Mouse (Mus musculus): ENCODE measurements around the gene Col8a1.

Gene Col8a1

DNA sequence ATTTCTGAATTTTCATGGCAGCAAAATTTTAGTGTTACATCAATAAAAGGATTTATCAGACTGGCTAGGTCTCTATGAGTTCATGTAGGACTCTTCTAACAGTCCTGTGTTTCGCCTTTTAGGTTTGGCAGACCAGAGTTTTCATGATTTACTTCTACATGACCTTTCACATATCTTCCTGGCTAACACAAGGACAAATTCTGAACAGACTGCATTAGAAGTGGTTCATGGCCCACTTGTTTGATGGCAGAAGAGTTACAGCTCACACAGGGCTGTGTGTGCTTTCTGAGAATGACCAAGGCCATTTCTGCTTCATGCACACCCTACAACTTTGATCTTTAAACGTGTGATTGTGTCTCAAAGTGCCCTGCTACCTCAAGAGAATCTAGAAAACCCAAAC lies 82.3 kb downstream of the Col8a1 start:
- no peak for DNase-seq (ENCODE audit: low read depth, low spot score)

GRCm38 (mm10) chr16:57671637-57672036 lies 82.9 kb downstream of the Col8a1 start:
- no peak for DNase-seq (ENCODE audit: low read depth, low spot score)

GRCm38 (mm10) chr16:57669348-57669747 lies 85.2 kb downstream of the Col8a1 start:
- peak; percentile 35 for DNase-seq (ENCODE audit: low read depth, low spot score)

DNA sequence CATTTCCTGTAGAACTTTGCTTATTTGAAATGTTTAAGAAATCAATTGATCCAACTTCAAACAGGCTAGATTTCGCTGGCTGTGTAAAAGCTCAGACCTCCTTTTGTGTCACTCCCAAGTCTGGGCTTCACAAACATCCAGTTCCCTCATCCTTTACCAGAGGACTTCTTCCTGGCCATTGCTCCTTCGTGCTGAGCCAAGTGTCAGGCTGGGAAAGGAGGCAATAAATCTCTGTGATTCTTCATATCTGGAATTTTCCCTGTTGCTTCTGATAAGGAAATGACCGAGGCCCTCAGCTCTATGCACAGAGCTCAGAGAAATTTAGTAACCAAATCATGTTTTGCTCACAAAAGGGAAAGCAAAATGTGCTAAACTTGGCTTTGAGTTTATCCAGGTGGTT lies 91.9 kb downstream of the Col8a1 start:
- no peak for DNase-seq (ENCODE audit: low read depth, low spot score)

DNA sequence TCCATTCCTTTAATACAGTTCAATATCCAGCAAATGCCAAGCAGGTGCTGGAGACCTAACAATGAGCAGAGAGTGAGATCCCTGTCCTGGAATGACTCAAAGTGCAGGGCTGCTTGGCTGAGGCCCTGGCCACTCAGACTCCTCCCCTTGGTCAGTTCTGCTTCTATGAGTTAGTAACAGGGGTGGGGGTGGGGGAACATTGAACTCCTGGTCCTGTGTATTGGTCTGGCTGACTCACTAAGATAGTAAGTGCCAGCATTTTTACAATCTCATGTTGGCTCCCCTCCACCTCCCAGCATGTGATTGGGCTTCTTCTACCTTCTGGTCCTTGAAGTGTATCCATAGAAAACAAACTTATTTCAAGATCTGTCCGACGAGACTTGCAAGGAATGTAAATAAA lies 104.6 kb downstream of the Col8a1 start:
- no peak for DNase-seq (ENCODE audit: low read depth, low spot score)

DNA sequence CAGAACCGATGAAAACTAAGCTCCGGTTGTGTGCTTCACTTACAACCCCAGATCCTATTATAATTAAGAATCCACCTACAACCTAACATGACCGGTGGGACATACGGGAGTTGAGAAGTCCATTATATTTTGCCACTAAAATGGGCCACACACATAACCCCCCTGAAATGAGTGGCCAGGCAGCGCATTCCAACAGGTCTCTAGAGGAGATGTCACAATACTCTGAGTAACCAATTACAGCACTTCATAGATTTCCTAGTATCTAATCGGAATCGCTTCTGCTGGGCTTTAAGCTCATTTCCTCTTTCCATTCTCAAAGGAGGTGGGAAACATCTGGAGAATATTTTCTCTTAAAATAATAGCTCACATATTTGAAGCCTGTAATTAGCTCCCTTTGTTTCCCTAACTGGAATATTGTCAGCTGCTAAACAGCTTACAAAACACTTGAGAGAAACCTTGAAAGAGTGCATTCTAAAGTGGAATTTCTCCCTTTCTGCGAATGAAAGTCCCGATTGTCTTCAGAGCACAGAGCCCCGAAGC lies 113.1 kb downstream of the Col8a1 start:
- no peak for DNase-seq (ENCODE audit: low read depth, low spot score)

- DNase-seq (ENCODE audit: low read depth, low spot score) = no peak
These were observed 119.8 kb downstream of the Col8a1 start for GRCm38 (mm10) chr16:57634766-57635165.

- peak; percentile 76 for DNase-seq (ENCODE audit: low read depth, low spot score)
These were observed 120.3 kb downstream of the Col8a1 start for GRCm38 (mm10) chr16:57634191-57634590.

DNA sequence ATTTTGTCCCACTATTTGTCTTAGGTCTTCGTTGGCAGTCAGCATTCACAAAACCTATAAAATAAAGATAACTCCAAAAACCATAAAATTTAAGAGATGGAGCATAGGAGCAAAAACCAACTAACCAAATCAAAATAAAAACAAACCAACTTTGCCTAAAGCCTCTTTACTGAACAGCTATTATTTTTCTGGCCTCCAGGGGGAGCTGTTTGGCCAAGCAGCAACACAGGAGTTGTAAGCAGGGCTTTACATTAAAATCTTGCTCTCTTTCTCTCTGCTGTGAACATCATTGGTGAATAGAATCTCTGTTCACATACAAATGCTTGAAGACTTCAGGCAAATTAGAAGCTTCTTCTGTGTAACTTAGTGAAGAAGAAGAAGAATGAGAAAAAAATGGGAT lies 142.8 kb downstream of the Col8a1 start:
- peak; percentile 79 for DNase-seq (ENCODE audit: low read depth, low spot score)

DNA sequence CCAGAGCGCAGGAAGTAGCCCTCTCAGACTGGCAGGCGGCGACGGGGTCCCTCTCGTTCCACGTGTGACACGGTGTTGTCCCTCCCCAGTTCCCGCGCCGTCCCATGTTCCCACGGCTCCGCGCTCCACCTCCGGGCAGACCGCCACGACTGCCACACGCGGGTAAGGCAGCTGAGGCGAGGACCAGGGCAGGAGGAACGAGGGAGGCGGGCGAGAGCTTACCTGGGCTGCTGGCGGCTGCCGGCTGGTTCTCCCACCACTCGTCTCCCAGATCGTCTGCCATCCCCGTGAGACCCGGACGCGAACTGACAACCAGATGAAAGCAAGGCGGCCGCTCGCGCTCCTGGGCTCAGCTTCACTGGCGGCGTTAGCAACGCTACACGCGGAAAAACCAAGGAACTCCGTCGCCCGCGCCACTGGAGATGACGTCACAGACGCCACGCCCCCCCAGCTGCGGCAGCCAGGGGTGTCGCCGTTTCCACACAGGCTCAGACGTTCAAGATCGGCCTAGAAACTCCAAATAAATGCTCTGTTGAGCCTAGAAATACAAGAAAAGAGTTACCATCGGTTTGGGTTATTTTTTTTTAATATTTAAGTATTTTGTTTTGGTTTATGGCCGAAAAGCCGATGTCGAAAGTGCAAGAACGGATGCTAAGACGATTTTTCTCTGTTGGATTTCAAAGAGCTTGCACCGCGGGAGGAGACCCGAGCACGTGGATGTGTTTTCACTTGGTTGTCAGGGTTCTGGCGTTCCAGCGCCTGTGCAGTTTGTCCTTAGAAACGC lies 147.9 kb downstream of the Col8a1 start, which contains the start of gene Cmss1:
Gene Cmss1, minus strand, starts transcription at position 421 of the 784 bp plus-strand sequence.
- peak; percentile 95 for DNase-seq (ENCODE audit: low read depth, low spot score)

DNA sequence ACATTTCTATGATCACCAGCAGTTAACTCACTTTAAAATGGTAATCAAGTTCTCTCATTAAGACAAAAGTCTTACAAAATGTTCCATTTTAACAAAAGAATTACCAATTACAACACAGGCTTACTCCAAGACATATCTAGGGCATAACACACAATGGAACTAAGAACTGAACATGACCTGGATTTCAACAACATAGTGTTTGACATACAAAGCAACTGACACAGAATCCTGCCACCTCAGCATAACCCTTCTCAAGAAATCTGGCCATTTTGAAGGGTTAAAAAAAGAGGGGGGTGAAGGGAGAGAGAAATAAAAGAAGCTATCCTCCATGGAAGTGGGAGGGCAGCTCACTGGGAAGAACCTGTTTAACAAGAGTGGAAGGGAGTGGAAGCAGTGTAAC lies 153.5 kb downstream of the Col8a1 start:
- no peak for DNase-seq (ENCODE audit: low read depth, low spot score)

DNA sequence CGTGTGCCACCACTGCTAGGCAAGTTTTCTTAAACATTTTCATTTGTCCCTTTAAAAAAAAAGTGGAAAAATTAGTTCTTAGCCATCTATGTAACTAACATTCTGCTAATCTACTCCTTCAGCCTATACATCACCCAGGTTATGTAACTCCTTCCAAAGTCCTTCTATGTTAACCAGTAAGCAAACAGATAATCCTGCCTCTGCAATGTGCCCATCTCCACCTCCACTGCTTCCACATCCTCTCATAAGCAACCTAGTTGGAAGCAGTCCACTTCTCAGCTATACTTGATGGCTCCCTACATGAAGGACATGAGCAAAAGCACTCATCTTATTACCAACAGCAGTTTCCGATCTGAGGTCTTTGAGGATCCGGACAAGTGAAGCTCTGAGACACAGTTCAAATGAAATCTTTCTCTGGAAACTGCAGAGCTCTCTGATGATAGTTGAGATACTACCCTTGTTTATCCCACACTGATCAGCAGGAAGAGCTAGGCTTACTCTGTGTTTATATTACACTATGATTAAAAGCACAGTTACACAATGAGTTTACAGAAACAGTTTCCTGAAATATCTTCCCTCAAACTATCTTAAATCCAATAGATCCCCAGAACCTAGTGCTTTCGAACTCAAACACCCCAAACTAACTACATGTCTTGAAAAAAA lies 157.1 kb downstream of the Col8a1 start:
- no peak for DNase-seq (ENCODE audit: low read depth, low spot score)

DNA sequence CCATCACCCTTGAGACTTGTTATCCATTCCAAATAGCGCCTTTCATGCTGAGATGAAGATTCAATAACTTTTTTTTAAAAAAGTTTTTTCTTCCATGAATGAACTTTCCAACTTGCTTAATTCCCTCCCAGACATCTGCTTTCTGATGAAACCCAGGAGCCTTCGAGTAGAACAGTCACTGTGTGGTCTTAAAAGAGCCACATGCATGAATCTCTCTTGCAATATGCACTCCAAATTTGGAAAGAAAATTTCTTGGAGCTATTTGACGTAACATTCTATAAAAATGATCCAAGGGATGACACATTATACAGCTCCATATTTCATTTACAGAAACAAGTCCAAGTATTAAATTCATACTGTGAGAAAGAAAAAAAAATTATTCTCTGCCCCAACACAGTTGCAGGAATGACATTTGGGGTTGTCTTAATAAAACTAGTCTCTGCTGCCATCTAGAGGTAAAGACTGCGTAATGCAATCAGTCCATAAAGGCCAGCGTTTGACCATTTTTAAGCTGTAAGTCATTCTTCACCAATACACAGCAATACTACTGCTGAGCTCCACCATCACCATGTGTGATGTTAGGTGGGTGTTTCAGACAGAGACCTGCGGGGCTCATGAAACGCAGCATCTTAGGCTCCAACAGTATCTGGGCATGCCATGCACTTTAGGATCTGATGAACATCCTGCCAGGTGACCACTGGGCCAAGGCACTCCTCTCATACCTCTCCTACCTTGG lies 160.9 kb downstream of the Col8a1 start:
- DNase-seq (ENCODE audit: low read depth, low spot score) = peak; percentile 77

DNA sequence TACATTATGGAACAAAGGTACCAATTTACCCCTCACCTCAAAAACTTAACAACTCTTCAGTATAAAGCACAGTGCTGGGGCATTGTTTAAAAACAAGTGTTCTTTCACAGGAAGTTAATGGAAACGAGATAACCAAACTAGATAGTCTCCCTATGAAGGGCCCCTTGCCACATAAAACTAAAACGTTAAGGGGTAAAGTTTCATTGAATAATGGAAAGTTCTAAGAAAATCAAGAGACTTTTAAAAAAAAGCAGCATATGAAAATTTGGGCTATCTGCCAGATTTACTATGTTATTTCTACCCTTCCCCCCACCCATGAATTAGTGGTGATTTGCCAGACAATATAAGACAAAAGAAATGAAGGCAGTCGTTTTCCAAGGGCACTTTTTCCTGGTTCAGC lies 169.3 kb downstream of the Col8a1 start:
- DNase-seq (ENCODE audit: low read depth, low spot score) = peak; percentile 44

GRCm38 (mm10) chr16:57582008-57582407 lies 172.5 kb downstream of the Col8a1 start:
- no peak for DNase-seq (ENCODE audit: low read depth, low spot score)

DNA sequence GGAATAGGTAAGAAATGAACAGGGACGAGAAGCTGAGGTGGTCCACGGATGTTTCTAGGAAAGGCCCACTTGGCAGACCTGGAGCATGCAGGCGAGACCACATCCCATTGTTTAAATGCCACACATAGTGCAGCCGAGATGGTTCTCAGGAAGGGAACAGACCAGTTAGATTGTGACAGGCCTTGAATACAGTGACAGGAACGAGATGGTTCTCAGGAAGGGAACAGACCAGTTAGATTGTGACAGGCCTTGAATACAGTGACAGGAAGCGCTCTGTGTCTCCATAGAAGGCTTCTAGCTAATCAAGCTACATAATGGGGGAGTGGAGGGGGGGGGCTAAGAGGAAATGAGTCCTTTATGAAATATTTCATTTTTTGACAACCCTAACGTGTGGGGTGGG lies 174.5 kb downstream of the Col8a1 start:
- DNase-seq (ENCODE audit: low read depth, low spot score) = no peak

- DNase-seq (ENCODE audit: low read depth, low spot score) = peak; percentile 57
These were observed 177.0 kb downstream of the Col8a1 start for GRCm38 (mm10) chr16:57577519-57577918.

DNA sequence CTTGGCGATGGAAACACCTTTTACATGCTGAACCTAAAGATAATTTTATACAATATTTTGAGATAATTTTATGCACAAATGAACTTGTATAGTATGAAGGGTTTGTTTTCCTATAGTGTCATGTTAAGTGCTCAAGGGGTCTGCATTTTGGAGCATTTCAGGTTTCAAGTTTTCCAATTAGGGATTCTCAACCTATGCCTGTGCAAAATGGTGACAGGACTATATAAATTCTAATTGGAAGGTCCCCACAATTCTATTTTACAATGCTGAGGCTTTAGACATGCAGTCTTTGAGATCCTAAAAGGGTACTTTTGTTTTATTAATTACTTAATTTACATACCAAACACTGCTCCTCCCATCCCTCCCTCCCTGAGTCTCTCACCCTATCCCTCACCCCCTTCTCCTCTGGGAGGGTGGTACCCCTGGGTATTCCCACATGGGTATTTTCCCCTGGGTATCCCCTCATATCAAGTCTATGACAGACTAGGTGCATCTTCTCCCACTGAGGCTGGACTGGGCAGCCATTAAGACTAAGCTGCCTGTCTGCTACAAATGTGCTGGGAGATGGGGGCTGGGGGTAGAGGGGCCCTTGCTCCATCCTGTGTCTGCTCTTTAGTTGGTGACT lies 178.7 kb downstream of the Col8a1 start:
- DNase-seq (ENCODE audit: low read depth, low spot score) = no peak
